Mouse (Mus musculus): Measurements from ENCODE around the gene Ovol2. TPM values are rescaled to one million over a fixed set of nuclear protein-coding genes. Genes with fewer than 3 reads are reported as not detected.

Gene Ovol2
- total and polyA plus RNA-seq, 3 experiments = 0.14 TPM; not detected in 2

- Histone ChIP-seq H3K79me2 (replicated peaks; ENCODE audit: control insufficient read depth, insufficient read depth, low read length) (no peaks in the 10 kb centered on the region), H3K27ac (no peak overlapping the region), H3K4me3 (no peak overlapping the region), H3K9ac (ENCODE audit: low read depth, low read length) (no peak overlapping the region), H3K4me1 (ENCODE audit: control insufficient read depth, insufficient read depth, low read length) (no peaks in the 10 kb centered on the region), H3K27me3 (ENCODE audit: control insufficient read depth, insufficient read depth, low read length) (no peaks in the 10 kb centered on the region), H3K36me3 (ENCODE audit: control insufficient read depth, insufficient read depth, low read length) (no peaks in the 10 kb centered on the region)
- WGBS = 38% methylated on average over 3 of the region's 3 CpGs
- intact Hi-C loops (cut with DNase I) = no loop called here
- TF ChIP-seq CTCF (IDR thresholded peaks at IDR 0.05) (no peak), EP300 (IDR thresholded peaks at IDR 0.05; ENCODE audit: insufficient read depth, low read depth, low read length) (no peak), POLR2A (IDR thresholded peaks at IDR 0.05; ENCODE audit: insufficient read depth, low read depth, low read length) (no peak)
- no peak for DNase-seq
Observed at GRCm38 (mm10) chr2:144276885-144277284, 55.1 kb downstream of the Ovol2 start.

DNA sequence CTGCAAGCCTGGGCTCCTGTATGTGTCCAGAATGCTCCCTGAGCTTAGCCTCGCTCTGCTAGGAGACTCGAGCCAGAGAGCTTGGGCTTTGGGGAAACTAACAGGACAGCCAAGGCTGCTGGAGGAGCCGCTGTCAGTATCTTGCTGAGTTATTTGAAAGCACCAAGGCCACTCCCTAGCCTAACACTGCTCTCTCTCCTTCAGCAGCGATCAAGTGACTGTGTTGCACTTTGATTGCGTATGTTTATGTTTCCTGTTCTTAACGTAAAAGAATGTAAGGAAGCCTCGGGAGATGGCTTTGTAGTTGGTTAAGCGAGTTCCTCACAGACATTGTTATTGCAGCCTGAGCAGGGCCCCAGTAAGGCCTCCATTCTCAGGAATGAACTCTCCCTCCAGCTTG lies 57.2 kb downstream of the Ovol2 start:
- 30% methylated on average over 8 of the region's 8 CpGs for WGBS
- H3K36me3 ChIP-seq (ENCODE audit: control insufficient read depth, insufficient read depth, low read length) = no peaks in the 10 kb centered on the region
- H3K27me3 ChIP-seq (ENCODE audit: control insufficient read depth, insufficient read depth, low read length) = no peaks in the 10 kb centered on the region
- no peak for DNase-seq
- no peak overlapping the region for H3K27ac ChIP-seq
- H3K79me2 ChIP-seq (replicated peaks; ENCODE audit: control insufficient read depth, insufficient read depth, low read length) = peaks cover 1% of the 10 kb centered on the region; the same call in 1 of the 2 replicates
- no peak overlapping the region for H3K4me3 ChIP-seq
- TF ChIP-seq POLR2A (IDR thresholded peaks at IDR 0.05; ENCODE audit: insufficient read depth, low read depth, low read length) (no peak), EP300 (IDR thresholded peaks at IDR 0.05; ENCODE audit: insufficient read depth, low read depth, low read length) (no peak), CTCF (IDR thresholded peaks at IDR 0.05) (no peak)
- H3K4me1 ChIP-seq (ENCODE audit: control insufficient read depth, insufficient read depth, low read length) = peaks cover 1% of the 10 kb centered on the region; the same call in 1 of the 2 replicates
- intact Hi-C loops (cut with DNase I) = loop anchor here (5.0 kb wide), 1 partner anchor 267 kb away; no protein-coding TSS in a partner anchor
- no peak overlapping the region for H3K9ac ChIP-seq (ENCODE audit: low read depth, low read length)

DNA sequence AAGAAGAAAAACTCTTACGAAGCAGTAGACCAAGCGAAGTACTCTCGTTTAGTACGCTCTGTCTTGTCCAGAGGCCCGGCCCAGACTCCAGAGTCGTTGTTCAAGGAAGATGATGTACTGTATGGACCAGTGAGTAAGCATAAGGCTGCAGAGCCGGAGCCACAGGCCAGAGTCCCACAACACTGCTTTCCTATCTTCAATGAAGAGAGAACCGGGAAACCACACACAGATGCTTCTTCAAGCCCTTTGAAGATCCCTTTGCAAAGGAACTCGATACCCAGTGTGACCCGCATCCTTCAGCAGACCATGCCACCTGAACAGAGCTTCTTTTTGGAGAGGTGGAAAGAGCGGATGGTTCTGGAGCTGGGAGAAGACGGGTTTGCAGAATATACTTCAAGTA lies 59.9 kb downstream of the Ovol2 start:
- no peak for DNase-seq
- TF ChIP-seq CTCF (IDR thresholded peaks at IDR 0.05) (no peak), EP300 (IDR thresholded peaks at IDR 0.05; ENCODE audit: insufficient read depth, low read depth, low read length) (no peak)
- no peaks in the 10 kb centered on the region for H3K27me3 ChIP-seq (ENCODE audit: control insufficient read depth, insufficient read depth, low read length)
- H3K79me2 ChIP-seq (replicated peaks; ENCODE audit: control insufficient read depth, insufficient read depth, low read length) = peaks cover 1% of the 10 kb centered on the region; the same call in 1 of the 2 replicates
- 89% methylated on average over 12 of the region's 12 CpGs for WGBS
- intact Hi-C loops (cut with DNase I) = loop anchor here (5.0 kb wide), 1 partner anchor 265 kb away; no protein-coding TSS in a partner anchor
- no peak overlapping the region for H3K9ac ChIP-seq (ENCODE audit: low read depth, low read length)
- no peak overlapping the region for H3K4me3 ChIP-seq
- peaks cover 15% of the 10 kb centered on the region for H3K36me3 ChIP-seq (ENCODE audit: control insufficient read depth, insufficient read depth, low read length)
- no peak overlapping the region for H3K27ac ChIP-seq
- H3K4me1 ChIP-seq (ENCODE audit: control insufficient read depth, insufficient read depth, low read length) = peaks cover 1% of the 10 kb centered on the region

DNA sequence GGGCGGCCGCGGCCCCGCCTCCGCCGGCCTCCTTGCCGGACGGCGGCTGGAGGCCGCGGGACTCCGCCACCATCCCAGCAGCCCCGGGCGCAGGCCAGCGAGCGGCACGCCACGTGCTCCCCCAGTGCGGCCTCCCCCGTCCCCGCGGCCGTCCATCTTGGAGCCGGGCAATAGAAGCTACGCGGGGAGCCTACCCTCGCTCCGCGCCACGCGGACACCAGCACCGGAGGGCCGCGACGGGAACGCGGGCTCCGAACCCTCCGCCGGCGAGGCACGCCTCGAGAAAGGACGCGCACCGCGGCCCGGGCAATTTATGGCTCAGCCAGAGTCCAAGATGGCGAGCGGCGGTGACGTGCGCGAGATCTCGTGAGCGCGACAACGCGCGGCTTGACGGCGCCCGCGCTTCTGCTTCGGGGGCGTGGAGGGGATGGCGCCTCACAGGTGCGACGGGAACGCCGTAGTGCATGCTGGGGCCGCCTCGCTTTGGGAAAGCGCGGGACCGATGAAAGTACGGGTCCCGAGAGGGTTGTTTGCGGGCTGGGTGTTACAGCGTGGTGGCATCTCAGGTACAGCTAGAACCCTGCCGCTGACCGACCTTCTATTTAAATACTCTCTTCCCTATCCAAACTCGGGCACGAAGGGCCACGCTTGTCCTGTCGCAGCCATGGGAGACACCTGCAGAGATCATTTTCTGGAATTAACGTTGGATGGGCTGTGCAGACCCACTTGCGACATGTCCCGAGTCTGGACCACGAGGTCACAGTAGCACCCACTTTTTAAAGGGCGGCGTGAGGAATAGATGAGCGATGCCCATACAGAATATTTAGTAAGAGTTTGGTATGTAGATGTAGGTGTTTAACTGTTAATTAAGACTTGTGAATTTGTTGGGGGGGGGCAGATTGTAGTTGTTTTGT lies 61.2 kb downstream of the Ovol2 start, which contains the start of the genes Mgme1 and Snx5:
Gene Mgme1, plus strand, starts transcription at position 157 of the 914 bp plus-strand sequence.
Gene Snx5, minus strand, starts transcription at position 400 of the 914 bp plus-strand sequence.
- WGBS = 1% methylated on average over 93 of the region's 93 CpGs
- H3K4me1 ChIP-seq (ENCODE audit: control insufficient read depth, insufficient read depth, low read length) = peaks cover 1% of the 10 kb centered on the region

GRCm38 (mm10) chr2:144269679-144270475 lies 62.1 kb downstream of the Ovol2 start:
- Histone ChIP-seq H3K79me2 (replicated peaks; ENCODE audit: control insufficient read depth, insufficient read depth, low read length) (peaks cover 2% of the 10 kb centered on the region), H3K4me1 (ENCODE audit: control insufficient read depth, insufficient read depth, low read length) (peaks cover 1% of the 10 kb centered on the region), H3K27ac (peak overlapping the region; percentile 99), H3K4me3 (peak overlapping the region; percentile 97), H3K9ac (ENCODE audit: low read depth, low read length) (peak overlapping the region; percentile 97), H3K27me3 (ENCODE audit: control insufficient read depth, insufficient read depth, low read length) (no peaks in the 10 kb centered on the region), H3K36me3 (ENCODE audit: control insufficient read depth, insufficient read depth, low read length) (peaks cover 19% of the 10 kb centered on the region)
- TF ChIP-seq EP300 (IDR thresholded peaks at IDR 0.05; ENCODE audit: insufficient read depth, low read depth, low read length) (no peak), POLR2A (IDR thresholded peaks at IDR 0.05; ENCODE audit: insufficient read depth, low read depth, low read length) (no peak), CTCF (IDR thresholded peaks at IDR 0.05) (no peak)
- WGBS = under 1% methylated on average over 30 of the region's 33 CpGs
- no peak for DNase-seq
- intact Hi-C loops (cut with DNase I) = loop anchor here (2.0 to 5.0 kb wide), 2 partner anchors 99 to 263 kb away; partner anchors contain the start of genes Kat14 and Pet117

More for the DNA sequence above, 61.2 kb downstream of the Ovol2 start, which contains the start of the genes Mgme1 and Snx5:
- Histone ChIP-seq H3K4me3 (peak within 1 kb of the TSS; percentile 97), H3K9ac (ENCODE audit: low read depth, low read length) (peak within 1 kb of the TSS; percentile 97), H3K36me3 (ENCODE audit: control insufficient read depth, insufficient read depth, low read length) (peaks cover 19% of the 10 kb centered on the region), H3K27me3 (ENCODE audit: control insufficient read depth, insufficient read depth, low read length) (no peaks in the 10 kb centered on the region), H3K27ac (peak within 1 kb of the TSS; percentile 99), H3K79me2 (replicated peaks; ENCODE audit: control insufficient read depth, insufficient read depth, low read length) (peaks cover 1% of the 10 kb centered on the region)
- DNase-seq = peak; percentile 94 to 95
- TF ChIP-seq CTCF (IDR thresholded peaks at IDR 0.05) (no peak), EP300 (IDR thresholded peaks at IDR 0.05; ENCODE audit: insufficient read depth, low read depth, low read length) (0 out of 2 replicates have a peak, but pooled peaks have one; percentile 22), POLR2A (IDR thresholded peaks at IDR 0.05; ENCODE audit: insufficient read depth, low read depth, low read length) (peak; percentile 58)
- intact Hi-C loops (cut with DNase I) = loop anchor here (2.0 to 5.0 kb wide), 2 partner anchors 98 to 263 kb away; partner anchors contain the start of genes Kat14 and Pet117

Data from heart, adult 2 months (tissue).